Mouse (Mus musculus): ENCODE results near the gene Gnptg. TPM values are rescaled to one million over a fixed set of nuclear protein-coding genes. Genes with fewer than 3 reads are reported as not detected.

The Gnptg gene
- polyA plus RNA-seq, 1 experiment from 2014 or later = 21.5 TPM

DNA sequence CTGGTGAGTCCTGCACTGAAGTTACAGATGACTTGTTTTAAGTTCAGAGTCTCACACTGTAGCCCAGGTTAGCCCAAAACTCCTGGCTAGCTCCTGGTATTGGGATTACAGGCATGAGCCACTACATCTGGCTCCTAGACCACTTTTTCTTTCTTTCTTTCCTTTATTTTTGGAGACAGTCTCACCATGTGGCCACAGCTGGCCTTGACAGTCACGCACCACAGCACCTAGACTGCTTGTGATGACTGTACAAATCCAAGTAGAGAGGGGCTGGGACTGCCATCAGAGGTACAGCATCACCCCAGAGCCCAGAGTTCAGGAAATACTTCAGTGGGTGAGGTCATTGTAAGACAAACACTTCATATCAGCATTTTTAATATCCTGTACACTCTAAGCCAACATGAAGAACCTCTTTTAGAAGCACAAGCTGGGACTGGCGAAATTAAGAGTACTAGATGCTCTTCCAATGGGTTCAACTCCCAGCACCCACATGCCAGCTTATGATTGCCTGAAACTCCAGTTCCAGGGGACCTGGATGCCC lies 30.9 kb upstream of the Gnptg start:
- Histone ChIP-seq H3K36me3 (peaks cover 61% of the 10 kb centered on the region), H3K9ac (peak overlapping the region; percentile 99; the same call in 1 of the 2 replicates), H3K4me2 (peak overlapping the region; percentile 95), H3K9me3 (replicated peaks) (no peaks in the 10 kb centered on the region), H3K4me3 (replicated peaks) (peak overlapping the region; percentile 100), H3K4me1 (replicated peaks) (peaks cover 47% of the 10 kb centered on the region), H3K27me3 (no peaks in the 10 kb centered on the region), H3K27ac (no peak overlapping the region)
- 82% methylated on average over 2 of the region's 2 CpGs for WGBS (ENCODE audit: insufficient replicate concordance)
- DNase-seq = no peak
- ATAC-seq (ENCODE audit: low read depth) = no peak

DNA sequence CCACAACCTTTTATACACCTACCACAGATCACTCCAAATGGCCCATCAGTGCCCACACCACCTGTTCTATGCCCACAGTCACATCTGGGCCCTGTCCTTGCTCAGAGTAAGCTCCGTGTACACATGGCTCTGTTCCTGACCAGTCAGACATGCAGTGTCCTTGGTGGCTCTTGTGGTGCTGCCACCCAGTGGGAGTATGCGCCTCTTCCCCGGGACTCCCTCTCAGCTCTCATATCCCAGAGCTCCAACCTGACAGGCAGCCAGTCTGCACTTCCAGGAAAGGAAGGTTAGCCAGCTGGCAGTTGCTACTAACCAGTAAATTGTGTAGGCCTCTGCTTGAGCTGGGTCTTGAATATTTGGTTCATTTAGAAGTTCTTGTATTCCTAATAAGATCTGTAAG lies 24.5 kb upstream of the Gnptg start:
- ATAC-seq (ENCODE audit: low read depth) (no peak), DNase-seq (no peak)
- Histone ChIP-seq H3K4me1 (replicated peaks) (peaks cover 3% of the 10 kb centered on the region; the same call in 1 of the 2 replicates), H3K9ac (no peak overlapping the region), H3K4me3 (replicated peaks) (no peak overlapping the region), H3K4me2 (no peak overlapping the region), H3K27ac (no peak overlapping the region), H3K36me3 (peaks cover 84% of the 10 kb centered on the region), H3K9me3 (replicated peaks) (no peaks in the 10 kb centered on the region), H3K27me3 (no peaks in the 10 kb centered on the region)
- WGBS (ENCODE audit: insufficient replicate concordance) = 69% methylated on average over 3 of the region's 3 CpGs

DNA sequence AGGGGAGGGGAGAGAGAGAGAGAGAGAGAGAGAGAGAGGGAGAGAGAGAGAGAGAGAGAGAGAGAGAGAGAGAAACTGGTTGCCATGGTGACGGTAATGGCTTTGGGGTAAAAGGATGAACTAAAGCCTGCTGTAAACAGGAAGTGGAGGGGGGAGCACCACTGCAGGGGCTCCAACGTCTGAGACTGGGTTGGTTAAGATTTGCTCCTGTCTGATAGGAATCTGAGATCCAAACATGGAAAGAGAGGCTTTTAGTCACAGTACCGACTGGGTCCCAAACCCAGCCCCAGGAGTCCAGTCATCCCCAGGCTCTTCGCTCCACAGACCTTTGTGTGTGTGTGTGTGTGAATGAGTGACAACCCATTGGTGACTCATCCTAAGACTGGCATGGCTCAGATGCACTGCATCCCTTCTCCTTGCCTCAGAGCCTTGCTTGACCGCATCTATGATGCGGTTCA lies 17.9 kb upstream of the Gnptg start:
- H3K4me3 ChIP-seq (replicated peaks) = no peak overlapping the region
- 45% methylated on average over 6 of the region's 6 CpGs for WGBS (ENCODE audit: insufficient replicate concordance)
- no peak overlapping the region for H3K27ac ChIP-seq
- H3K9me3 ChIP-seq (replicated peaks) = no peaks in the 10 kb centered on the region
- H3K4me2 ChIP-seq = no peak overlapping the region
- no peak overlapping the region for H3K9ac ChIP-seq
- peaks cover 24% of the 10 kb centered on the region for H3K36me3 ChIP-seq
- H3K27me3 ChIP-seq = peaks cover 48% of the 10 kb centered on the region
- H3K4me1 ChIP-seq (replicated peaks) = peaks cover 15% of the 10 kb centered on the region
- DNase-seq = no peak
- no peak for ATAC-seq (ENCODE audit: low read depth)

DNA sequence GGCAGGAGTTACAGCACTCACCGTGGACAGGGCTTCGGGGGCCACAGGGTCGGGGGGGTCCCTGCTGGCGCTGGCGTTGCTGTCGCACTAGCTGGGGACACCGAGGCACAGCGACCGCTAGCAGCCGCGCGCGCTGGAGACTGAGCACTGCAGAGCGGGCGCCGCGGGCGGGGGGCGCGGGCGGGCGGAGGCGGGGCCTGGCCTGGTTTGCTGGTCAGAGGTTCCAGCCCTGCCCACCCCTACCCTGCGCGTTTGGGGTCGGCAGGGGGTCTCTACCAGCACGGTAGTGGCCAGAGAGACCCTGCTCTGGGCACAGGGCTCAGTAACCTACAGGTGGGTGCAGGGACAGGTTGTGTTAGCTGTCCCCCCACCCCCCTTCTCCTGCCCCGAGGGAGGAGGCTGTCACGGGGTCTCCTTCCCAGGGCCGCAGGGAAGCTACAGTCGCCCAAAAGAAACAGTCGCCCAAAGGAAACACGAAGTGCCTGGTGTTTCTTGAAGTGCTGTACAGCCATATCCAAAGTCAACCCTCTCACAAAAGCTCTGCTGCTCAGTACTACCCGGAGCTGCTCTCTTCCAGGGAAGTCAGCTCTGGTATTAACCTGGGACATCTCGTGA lies 16.3 kb upstream of the Gnptg start, which contains the start of gene Baiap3:
Gene Baiap3 (minus strand): TSS at position 225 of the 615 bp plus-strand sequence.
- DNase-seq = no peak
- Histone ChIP-seq H3K9ac (peak within 1 kb of the TSS; percentile 52), H3K27ac (no peak within 1 kb of the TSS), H3K27me3 (peaks cover 62% of the 10 kb centered on the region), H3K4me2 (peak within 1 kb of the TSS; percentile 61), H3K36me3 (peaks cover 18% of the 10 kb centered on the region), H3K9me3 (replicated peaks) (no peaks in the 10 kb centered on the region), H3K4me1 (replicated peaks) (peaks cover 15% of the 10 kb centered on the region), H3K4me3 (replicated peaks) (peak within 1 kb of the TSS; percentile 43)
- ATAC-seq (ENCODE audit: low read depth) = 0 out of 2 replicates have a peak, but pooled peaks have one; percentile 3
- 5% methylated on average over 35 of the region's 35 CpGs for WGBS (ENCODE audit: insufficient replicate concordance)

DNA sequence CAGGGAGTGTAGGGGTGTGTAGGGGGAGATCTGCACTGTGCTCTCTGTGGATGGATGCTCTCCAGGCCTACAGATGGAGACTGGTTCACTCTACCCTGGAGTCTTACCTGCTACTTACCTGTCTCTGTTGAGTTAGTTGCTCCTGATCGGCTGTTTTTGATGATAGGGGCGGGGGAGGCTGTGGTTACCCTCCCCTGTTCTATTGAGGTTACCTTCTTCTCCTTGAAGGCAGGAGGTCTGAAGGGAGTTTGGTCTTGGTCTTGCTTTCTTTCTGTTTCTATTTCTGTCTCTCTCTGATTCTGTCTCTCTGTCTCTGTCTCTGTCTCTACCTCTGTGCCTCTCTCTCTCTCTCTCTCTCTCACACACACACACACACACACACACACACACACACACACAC lies 15.2 kb upstream of the Gnptg start:
- Histone ChIP-seq H3K27ac (no peak overlapping the region), H3K9ac (no peak overlapping the region), H3K27me3 (peaks cover 67% of the 10 kb centered on the region), H3K4me3 (replicated peaks) (0 out of 2 replicates have a peak overlapping the region, but pooled peaks have one; percentile 43), H3K4me2 (no peak overlapping the region), H3K9me3 (replicated peaks) (no peaks in the 10 kb centered on the region), H3K4me1 (replicated peaks) (peaks cover 15% of the 10 kb centered on the region), H3K36me3 (peaks cover 13% of the 10 kb centered on the region)
- DNase-seq (no peak), ATAC-seq (ENCODE audit: low read depth) (no peak)
- 51% methylated on average over 2 of the region's 2 CpGs for WGBS (ENCODE audit: insufficient replicate concordance)

DNA sequence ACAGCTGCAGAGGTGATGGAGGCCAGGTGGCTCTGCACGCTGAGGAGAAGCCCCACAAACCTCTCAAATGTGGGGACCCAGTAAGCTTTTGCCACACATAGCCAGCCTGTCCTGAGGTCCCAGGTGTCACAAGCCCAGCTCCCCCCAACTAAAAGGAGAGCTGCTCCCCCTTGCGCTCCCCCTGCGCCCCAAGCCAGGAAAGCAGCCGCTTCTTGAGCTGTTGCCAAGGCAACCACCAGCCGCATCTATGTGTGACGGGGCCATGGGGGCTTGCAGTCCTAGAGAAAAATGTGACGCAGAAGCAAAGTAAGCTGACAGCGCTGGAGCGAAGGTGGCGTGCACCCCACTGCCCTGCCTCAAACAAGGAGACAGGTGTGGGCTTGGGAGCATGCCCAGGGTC lies 13.8 kb upstream of the Gnptg start:
- Histone ChIP-seq H3K4me1 (replicated peaks) (peaks cover 15% of the 10 kb centered on the region), H3K4me3 (replicated peaks) (no peak overlapping the region), H3K9me3 (replicated peaks) (no peaks in the 10 kb centered on the region), H3K4me2 (no peak overlapping the region), H3K36me3 (no peaks in the 10 kb centered on the region), H3K27ac (no peak overlapping the region), H3K27me3 (peaks cover 67% of the 10 kb centered on the region), H3K9ac (no peak overlapping the region)
- ATAC-seq (ENCODE audit: low read depth) (no peak), DNase-seq (no peak)
- WGBS (ENCODE audit: insufficient replicate concordance) = 51% methylated on average over 10 of the region's 10 CpGs

DNA sequence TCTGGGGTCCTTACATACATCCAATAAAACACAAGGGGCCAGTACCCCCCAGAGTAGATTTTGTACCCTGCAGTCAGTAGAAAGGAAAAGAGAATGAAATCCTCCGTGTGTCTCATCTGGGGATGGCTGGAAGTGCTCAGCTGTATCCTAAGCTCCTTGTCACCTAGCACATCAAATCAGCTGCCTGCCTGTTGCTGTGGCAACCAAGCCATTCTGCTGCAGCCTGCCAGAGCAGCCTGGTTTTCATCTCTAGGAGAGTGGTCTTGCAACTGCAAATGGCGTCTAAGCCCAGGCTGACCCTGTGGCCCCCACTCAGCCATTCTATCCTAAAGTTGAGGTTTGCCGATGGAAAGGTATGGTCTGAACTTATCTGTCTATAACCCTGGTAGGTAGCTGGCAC lies 12.7 kb upstream of the Gnptg start:
- no peaks in the 10 kb centered on the region for H3K9me3 ChIP-seq (replicated peaks)
- ATAC-seq (ENCODE audit: low read depth) (no peak), DNase-seq (no peak)
- H3K4me3 ChIP-seq (replicated peaks) = no peak overlapping the region
- H3K27me3 ChIP-seq = peaks cover 71% of the 10 kb centered on the region
- H3K27ac ChIP-seq = no peak overlapping the region
- H3K4me1 ChIP-seq (replicated peaks) = peaks cover 12% of the 10 kb centered on the region
- no peaks in the 10 kb centered on the region for H3K36me3 ChIP-seq
- no peak overlapping the region for H3K9ac ChIP-seq
- no peak overlapping the region for H3K4me2 ChIP-seq
- 46% methylated on average over 3 of the region's 3 CpGs for WGBS (ENCODE audit: insufficient replicate concordance)

DNA sequence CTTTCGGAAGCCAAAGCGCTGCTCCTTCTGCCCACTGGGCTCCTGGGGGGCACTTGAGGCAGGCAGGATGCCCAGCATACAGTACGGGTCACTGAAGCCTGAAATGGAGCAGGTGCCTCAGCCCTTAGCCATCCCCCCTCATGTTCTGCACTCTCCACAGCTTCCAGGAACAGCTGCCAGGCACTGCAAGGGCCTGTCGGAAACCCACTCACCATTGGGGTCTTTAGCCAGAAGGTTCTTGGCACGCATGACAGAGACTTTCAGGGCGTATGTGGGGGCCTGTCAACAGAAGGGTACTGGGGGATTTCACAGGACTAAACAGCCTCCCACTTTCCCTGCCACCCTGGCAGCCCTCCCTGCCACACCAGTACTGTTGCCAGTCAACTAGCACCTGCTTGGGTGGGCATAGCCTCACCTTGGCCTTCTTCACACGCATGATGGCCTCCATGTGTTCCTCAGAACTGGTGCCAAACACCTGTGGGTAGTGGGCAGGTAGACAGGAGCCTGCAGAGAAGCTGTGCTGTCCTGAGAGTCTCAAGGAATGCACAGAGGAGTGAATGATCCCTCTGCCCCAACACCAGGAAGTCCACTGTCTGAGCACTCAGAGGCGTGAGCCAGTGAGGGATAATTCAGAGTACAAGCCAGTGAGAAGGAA lies 10.4 kb upstream of the Gnptg start:
- ATAC-seq (ENCODE audit: low read depth) (no peak), DNase-seq (no peak)
- 68% methylated on average over 8 of the region's 8 CpGs for WGBS (ENCODE audit: insufficient replicate concordance)
- no peak overlapping the region for H3K4me2 ChIP-seq
- no peaks in the 10 kb centered on the region for H3K36me3 ChIP-seq
- H3K27ac ChIP-seq = no peak overlapping the region
- H3K27me3 ChIP-seq = peaks cover 53% of the 10 kb centered on the region
- H3K4me1 ChIP-seq (replicated peaks) = no peaks in the 10 kb centered on the region
- no peaks in the 10 kb centered on the region for H3K9me3 ChIP-seq (replicated peaks)
- no peak overlapping the region for H3K9ac ChIP-seq
- H3K4me3 ChIP-seq (replicated peaks) = no peak overlapping the region

DNA sequence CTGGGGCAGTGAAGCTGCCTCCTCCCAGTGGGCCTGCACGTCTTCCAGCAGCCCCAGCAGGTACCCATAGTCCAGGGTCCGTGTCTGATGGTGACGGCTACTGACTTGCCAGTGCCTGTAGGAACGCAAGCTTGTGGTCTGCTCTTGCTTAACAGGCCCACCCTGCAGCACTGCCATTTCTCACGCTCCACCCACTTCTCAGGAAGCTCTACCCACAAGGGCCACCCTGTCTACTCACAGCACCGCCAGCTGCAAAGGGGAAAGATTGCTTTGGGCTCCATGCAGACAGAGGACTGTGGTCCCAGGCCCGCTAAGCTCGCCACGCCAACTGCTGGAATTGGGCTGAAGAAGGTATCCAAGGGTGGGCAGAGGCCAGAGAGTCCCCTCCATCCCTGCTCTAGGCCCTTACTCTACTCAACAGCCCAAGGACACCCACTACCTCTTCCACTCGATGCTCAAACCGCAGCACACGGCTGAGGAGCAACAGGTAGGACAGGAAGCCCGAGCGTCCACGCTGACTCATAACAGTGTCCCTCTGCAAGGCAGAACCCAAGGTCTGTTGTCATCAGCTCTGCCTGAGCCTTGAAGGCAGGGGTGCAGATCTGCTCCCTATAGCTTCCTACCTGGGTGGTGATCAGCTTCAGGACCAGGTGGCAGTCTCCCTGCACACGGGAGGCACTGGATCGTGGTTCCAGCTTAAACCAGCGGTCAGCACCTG lies 8.3 kb upstream of the Gnptg start:
- no peak overlapping the region for H3K27ac ChIP-seq
- no peak overlapping the region for H3K9ac ChIP-seq
- no peaks in the 10 kb centered on the region for H3K9me3 ChIP-seq (replicated peaks)
- no peaks in the 10 kb centered on the region for H3K4me1 ChIP-seq (replicated peaks)
- H3K4me3 ChIP-seq (replicated peaks) = no peak overlapping the region
- H3K36me3 ChIP-seq = peaks cover 15% of the 10 kb centered on the region
- H3K27me3 ChIP-seq = peaks cover 32% of the 10 kb centered on the region
- 46% methylated on average over 18 of the region's 18 CpGs for whole genome bisulfite sequencing (ENCODE audit: insufficient replicate concordance)
- no peak for DNase-seq
- no peak overlapping the region for H3K4me2 ChIP-seq
- no peak for ATAC-seq (ENCODE audit: low read depth)

DNA sequence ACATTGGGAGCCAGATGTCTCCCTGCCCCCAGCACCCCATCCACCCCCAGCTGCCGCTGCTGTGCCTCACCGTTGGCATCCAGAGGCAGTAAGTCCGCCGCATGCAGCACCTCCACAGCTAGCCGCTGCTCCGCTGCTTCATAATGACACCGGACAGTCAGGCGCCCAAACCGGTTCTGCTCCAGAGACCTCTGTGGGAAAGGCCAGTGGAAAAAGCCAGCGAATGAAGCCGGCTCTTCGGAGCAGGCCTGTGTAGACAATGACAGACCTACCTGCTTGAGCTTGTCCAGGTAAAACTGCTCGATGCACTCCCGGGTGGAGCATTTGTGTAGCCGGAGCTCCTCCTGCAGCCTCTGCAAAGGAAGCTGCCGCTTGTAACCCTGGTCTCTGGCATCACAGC lies 4.3 kb upstream of the Gnptg start:
- no peak overlapping the region for H3K27ac ChIP-seq
- no peaks in the 10 kb centered on the region for H3K9me3 ChIP-seq (replicated peaks)
- H3K4me2 ChIP-seq = no peak overlapping the region
- DNase-seq (no peak), ATAC-seq (ENCODE audit: low read depth) (no peak)
- H3K9ac ChIP-seq = no peak overlapping the region
- peaks cover 32% of the 10 kb centered on the region for H3K36me3 ChIP-seq
- WGBS (ENCODE audit: insufficient replicate concordance) = 82% methylated on average over 16 of the region's 16 CpGs
- H3K4me1 ChIP-seq (replicated peaks) = peaks cover 22% of the 10 kb centered on the region
- H3K27me3 ChIP-seq = peaks cover 10% of the 10 kb centered on the region; the same call in 1 of the 2 replicates
- no peak overlapping the region for H3K4me3 ChIP-seq (replicated peaks)

DNA sequence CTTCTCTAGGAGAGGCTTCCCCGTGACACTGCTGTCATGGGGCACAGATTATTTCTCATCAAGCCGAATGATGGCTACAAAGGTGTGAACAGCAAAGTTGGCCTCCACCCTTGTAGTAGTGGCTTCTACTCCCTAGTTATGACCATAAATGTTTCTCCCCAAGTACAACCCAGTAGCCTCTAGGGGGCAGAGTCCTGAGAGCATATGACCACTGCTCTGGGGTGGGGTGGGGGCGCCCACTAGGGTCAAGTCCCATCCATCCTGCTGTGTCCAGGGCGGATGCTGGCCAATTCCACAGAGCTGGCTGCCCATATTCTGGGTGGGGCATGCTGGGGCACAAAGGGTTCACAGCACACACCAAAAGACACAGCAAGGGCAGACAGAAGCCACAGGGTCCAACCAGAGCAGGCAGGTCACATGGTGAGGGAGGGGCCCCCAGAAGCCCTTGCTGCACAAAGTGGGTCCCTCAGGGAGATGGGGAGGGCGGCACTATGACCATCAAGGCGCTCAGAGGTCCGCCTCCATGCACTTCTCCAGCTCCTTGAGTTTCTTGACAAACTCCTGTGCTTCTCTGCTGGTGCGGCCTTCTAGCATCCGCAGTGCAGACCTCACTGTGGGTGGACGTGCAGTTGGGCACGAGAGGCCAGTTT lies 3.3 kb upstream of the Gnptg start:
- peaks cover 32% of the 10 kb centered on the region for H3K36me3 ChIP-seq
- ATAC-seq (ENCODE audit: low read depth) (no peak), DNase-seq (no peak)
- H3K27ac ChIP-seq = no peak overlapping the region
- H3K4me1 ChIP-seq (replicated peaks) = peaks cover 26% of the 10 kb centered on the region
- no peak overlapping the region for H3K4me2 ChIP-seq
- H3K9me3 ChIP-seq (replicated peaks) = no peaks in the 10 kb centered on the region
- WGBS (ENCODE audit: insufficient replicate concordance) = 85% methylated on average over 11 of the region's 11 CpGs
- H3K27me3 ChIP-seq = peaks cover 10% of the 10 kb centered on the region; the same call in 1 of the 2 replicates
- H3K4me3 ChIP-seq (replicated peaks) = no peak overlapping the region
- no peak overlapping the region for H3K9ac ChIP-seq
